6 mouse cellular contexts compared by ENCODE assay signal in genomic region chr6:18377755-18378154, GRCm38 (mm10).
A peak's percentile ranks its signal among the peaks of the same experiment; 100 is the strongest.
DNase-seq lines count a peak whose midpoint lies in the region; ATAC-seq and TF ChIP-seq lines count a peak whose summit lies in the region.
"Not testable (repeated sequence)": the region's sequence is repeated elsewhere in the genome, so short reads cannot be mapped to it uniquely, and the experiment has no call there.

No protein-coding gene starts in this region.

- H3K9me3 ChIP-seq in CH12.LX (replicated peaks; ENCODE audit: low read length); ES-E14 (ENCODE audit: control insufficient read depth, insufficient read depth, low read depth, low read length); MEL (replicated peaks; ENCODE audit: insufficient read depth, low read length); kidney, postnatal 0 days (replicated peaks; ENCODE audit: low read length); limb, embryonic 11.5 days (ENCODE audit: control insufficient read depth, low read length): not testable (repeated sequence)

- not testable (repeated sequence) for H3K36me3 ChIP-seq in CH12.LX (replicated peaks in 1 of 2; ENCODE audit: control insufficient read depth in 1 of 2, insufficient read depth in 1 of 2, low read length in 1 of 2); ES-E14 (ENCODE audit: control insufficient read depth, insufficient read depth, low read length, poor library complexity, severe bottlenecking); kidney, postnatal 0 days (ENCODE audit: insufficient read depth, low read length); limb, embryonic 11.5 days (ENCODE audit: control insufficient read depth, insufficient read depth, low read length)
- peaks cover 0 to 32% of the 10 kb centered on the region in 2 experiments; a peak in 2 of 4 replicates for H3K36me3 ChIP-seq in MEL (ENCODE audit: control insufficient read depth in 1 of 2, insufficient read depth in 2 of 2, low read length in 2 of 2)

- in situ Hi-C loops in CH12.LX (cut with MboI; ENCODE audit: low pct_ligation_motif_present, low pct_unique_long_range_greater_than_20kb, low sequenced_read_pairs), result not testable (repeated sequence)
- in situ Hi-C loops in ES-E14 (cut with MboI; ENCODE audit: low sequenced_read_pairs in 2 of 2, unreplicated experiment in 2 of 2), result loop anchor here in 1 of 2 experiments (10.0 kb wide), 1 partner anchor 293 kb away; no protein-coding TSS in a partner anchor

- H3K4me3 ChIP-seq in CH12.LX (replicated peaks in 1 of 3; ENCODE audit: low read depth in 2 of 3, low read length in 2 of 3, poor library complexity in 1 of 3); ES-E14 (ENCODE audit: insufficient read depth in 1 of 2, low read depth in 1 of 2, low read length in 2 of 2, poor library complexity in 1 of 2, severe bottlenecking in 1 of 2); MEL (ENCODE audit: control insufficient read depth in 1 of 2, insufficient read depth in 1 of 2, low read depth in 2 of 2, low read length in 2 of 2); kidney, postnatal 0 days (replicated peaks; ENCODE audit: low read depth, low read length); layer of hippocampus, adult 2 months; limb, embryonic 11.5 days (ENCODE audit: low read depth, low read length): not testable (repeated sequence)

- not testable (repeated sequence) for H3K4me2 ChIP-seq in CH12.LX (ENCODE audit: insufficient read depth, low read depth, poor library complexity, severe bottlenecking); kidney, postnatal 0 days (ENCODE audit: low read length); limb, embryonic 11.5 days (ENCODE audit: low read depth, severe bottlenecking)

- not testable (repeated sequence) for DNase-seq in CH12.LX (ENCODE audit: extremely low read depth); ES-E14 (ENCODE audit: low read depth, low spot score); MEL (ENCODE audit: low read depth, low spot score); kidney, postnatal 0 days (ENCODE audit: low spot score)
- peak in 1 of 2 experiments; percentile 6 for DNase-seq in layer of hippocampus, adult 2 months (ENCODE audit: low spot score in 2 of 2)
- peak; percentile 12 for DNase-seq in limb, embryonic 11.5 days (ENCODE audit: low spot score)

- ATAC-seq in kidney, postnatal 0 days (replicated peaks; ENCODE audit: low FRiP score, low read depth); limb, embryonic 11.5 days (ENCODE audit: insufficient number of reproducible peaks, low FRiP score, low TSS enrichment, low read depth): not testable (repeated sequence)

- TF ChIP-seq CTCF in CH12.LX (conservative IDR thresholded peaks at IDR 0.05 in 1 of 2, IDR thresholded peaks at IDR 0.05 in 1 of 2; ENCODE audit: low read depth in 2 of 2, low read length in 2 of 2); MEL (IDR thresholded peaks at IDR 0.05 in 2 of 3, conservative IDR thresholded peaks at IDR 0.05 in 1 of 3; ENCODE audit: control insufficient read depth in 1 of 3, insufficient read depth in 1 of 3, low read depth in 2 of 3, low read length in 3 of 3, poor library complexity in 1 of 3, severe bottlenecking in 1 of 3): not testable (repeated sequence)
- TF ChIP-seq CTCF in kidney, postnatal 0 days (IDR thresholded peaks at IDR 0.05; ENCODE audit: low read depth), result 0 out of 2 replicates have a peak, but pooled peaks have one; percentile 12
- TF ChIP-seq CTCF in layer of hippocampus, adult 2 months (conservative IDR thresholded peaks at IDR 0.05), result peak; percentile 24

- H3K27me3 ChIP-seq in CH12.LX (replicated peaks); MEL (ENCODE audit: control insufficient read depth in 1 of 2, insufficient read depth in 2 of 2, low read length in 2 of 2); kidney, postnatal 0 days (ENCODE audit: insufficient read depth, low read length); limb, embryonic 11.5 days (ENCODE audit: control insufficient read depth, insufficient read depth, low read length): not testable (repeated sequence)

- not testable (repeated sequence) for TF ChIP-seq RAD21 in CH12.LX (IDR thresholded peaks at IDR 0.05; ENCODE audit: low read depth, low read length); MEL (IDR thresholded peaks at IDR 0.05; ENCODE audit: low read depth, low read length)

- not testable (repeated sequence) for TF ChIP-seq EP300 in CH12.LX (IDR thresholded peaks at IDR 0.05; ENCODE audit: low read length); MEL (IDR thresholded peaks at IDR 0.05; ENCODE audit: low read depth in 1 of 2, low read length in 2 of 2)

- not testable (repeated sequence) for H3K27ac ChIP-seq in CH12.LX (ENCODE audit: insufficient read depth, low read depth); ES-E14 (ENCODE audit: insufficient read depth, low read depth, low read length, poor library complexity, severe bottlenecking); MEL (ENCODE audit: control insufficient read depth, low read depth, low read length); kidney, postnatal 0 days; layer of hippocampus, adult 2 months; limb, embryonic 11.5 days (replicated peaks; ENCODE audit: low read depth, low read length)

- dilution Hi-C loops in CH12.LX (cut with MboI; ENCODE audit: extremely low pct_ligation_motif_present, extremely low pct_unique_long_range_greater_than_20kb, low sequenced_read_pairs), result not testable (repeated sequence)

- H3K9ac ChIP-seq in CH12.LX (ENCODE audit: insufficient read depth, low read depth); ES-E14 (ENCODE audit: insufficient read depth, low read depth, low read length, poor library complexity, severe bottlenecking); MEL (ENCODE audit: control insufficient read depth, low read depth, low read length, poor library complexity, severe bottlenecking); kidney, postnatal 0 days (ENCODE audit: low read depth, low read length); limb, embryonic 11.5 days (ENCODE audit: low read length): not testable (repeated sequence)

- not testable (repeated sequence) for H3K79me2 ChIP-seq in CH12.LX (replicated peaks; ENCODE audit: control insufficient read depth, extremely low read depth, insufficient read depth, poor library complexity, severe bottlenecking); MEL (ENCODE audit: control insufficient read depth, insufficient read depth, low read length, poor library complexity)

- H3K4me1 ChIP-seq in CH12.LX (ENCODE audit: control insufficient read depth in 1 of 2, insufficient read depth in 2 of 2); ES-E14 (ENCODE audit: control insufficient read depth in 2 of 2, insufficient read depth in 2 of 2, low read length in 2 of 2, poor library complexity in 1 of 2); kidney, postnatal 0 days (replicated peaks; ENCODE audit: insufficient read depth, low read length); limb, embryonic 11.5 days (ENCODE audit: control insufficient read depth, insufficient read depth, low read length): not testable (repeated sequence)
- H3K4me1 ChIP-seq in MEL (ENCODE audit: control insufficient read depth in 1 of 2, insufficient read depth in 2 of 2, low read length in 2 of 2), result peaks cover 20 to 21% of the 10 kb centered on the region in 2 experiments

- 83% methylated on average over 2 of the region's 2 CpGs for WGBS in kidney, postnatal 0 days
- 93% methylated on average over 2 of the region's 2 CpGs for WGBS in limb, embryonic 11.5 days

- not testable (repeated sequence) for TF ChIP-seq POLR2A in CH12.LX (IDR thresholded peaks at IDR 0.05; ENCODE audit: low read depth, low read length); MEL (IDR thresholded peaks at IDR 0.05; ENCODE audit: control insufficient read depth in 1 of 2, insufficient read depth in 1 of 2, low read depth in 1 of 2, low read length in 2 of 2, poor library complexity in 1 of 2)

TF ChIP-seq in CH12.LX, 34 proteins besides CTCF, POLR2A, EP300 and RAD21:
- peak; percentile 88 for TF ChIP-seq ZNF384 (IDR thresholded peaks at IDR 0.05; ENCODE audit: low read depth, low read length)

TF ChIP-seq in ES-E14, 5 proteins besides CTCF, POLR2A, EP300 and RAD21:
- peak; percentile 82 for TF ChIP-seq ZNF384 (IDR thresholded peaks at IDR 0.05; ENCODE audit: low read depth, low read length)

TF ChIP-seq in MEL, 35 proteins besides CTCF, POLR2A, EP300 and RAD21:
- peak; percentile 76 for TF ChIP-seq ZNF384 (IDR thresholded peaks at IDR 0.05; ENCODE audit: low read depth, low read length)
